Mouse (Mus musculus): ENCODE results near the gene Man1c1.

The Man1c1 gene

GRCm38 (mm10) chr4:134546814-134547705 lies 157.0 kb downstream of the Man1c1 start:
- no peak for DNase-seq

GRCm38 (mm10) chr4:134543261-134543660 lies 160.8 kb downstream of the Man1c1 start:
- DNase-seq, result peak; percentile 86 to 93

- peak in 1 of 2 experiments; percentile 6 for DNase-seq
Observed at GRCm38 (mm10) chr4:134542726-134543125, 161.4 kb downstream of the Man1c1 start.

- no peak for DNase-seq
Observed at GRCm38 (mm10) chr4:134538997-134539580, 165.0 kb downstream of the Man1c1 start.

- no peak for DNase-seq
Observed at GRCm38 (mm10) chr4:134535787-134536151, 168.3 kb downstream of the Man1c1 start.

- peak; percentile 96 to 98 for DNase-seq
Observed at GRCm38 (mm10) chr4:134534932-134535786, 168.9 kb downstream of the Man1c1 start, which contains the start of gene Mtfr1l. TSS of gene Mtfr1l (minus strand) at chr4:134535387.

- peak; percentile 77 to 85 for DNase-seq
Observed at GRCm38 (mm10) chr4:134534124-134534886, 169.8 kb downstream of the Man1c1 start.

- DNase-seq, result no peak
Observed at GRCm38 (mm10) chr4:134533421-134533820, 170.7 kb downstream of the Man1c1 start.

- no peak for DNase-seq
Observed at GRCm38 (mm10) chr4:134532928-134533327, 171.2 kb downstream of the Man1c1 start.

GRCm38 (mm10) chr4:134526220-134526619 lies 177.9 kb downstream of the Man1c1 start:
- no peak for DNase-seq

- DNase-seq, result no peak
Observed at GRCm38 (mm10) chr4:134525806-134526205, 178.3 kb downstream of the Man1c1 start.

GRCm38 (mm10) chr4:134523447-134523846 lies 180.6 kb downstream of the Man1c1 start:
- DNase-seq, result no peak

GRCm38 (mm10) chr4:134519281-134519680 lies 184.8 kb downstream of the Man1c1 start:
- DNase-seq, result no peak

GRCm38 (mm10) chr4:134518541-134518940 lies 185.5 kb downstream of the Man1c1 start:
- no peak for DNase-seq

- DNase-seq, result no peak
Observed at GRCm38 (mm10) chr4:134517719-134518118, 186.4 kb downstream of the Man1c1 start.

GRCm38 (mm10) chr4:134516981-134517380 lies 187.1 kb downstream of the Man1c1 start:
- DNase-seq, result no peak

GRCm38 (mm10) chr4:134515614-134516013 lies 188.5 kb downstream of the Man1c1 start:
- DNase-seq, result no peak

- DNase-seq, result no peak
Observed at GRCm38 (mm10) chr4:134514309-134514930, 189.7 kb downstream of the Man1c1 start.

GRCm38 (mm10) chr4:134512798-134513197 lies 191.3 kb downstream of the Man1c1 start:
- peak; percentile 39 to 52 for DNase-seq

- no peak for DNase-seq
Observed at GRCm38 (mm10) chr4:134511730-134512129, 192.4 kb downstream of the Man1c1 start.
